Mouse (Mus musculus) myocyte (in vitro differentiated cells): Measurements from ENCODE around the gene Tmem89. TPM values are rescaled to one million over a fixed set of nuclear protein-coding genes. Genes with fewer than 3 reads are reported as not detected.
A peak's percentile ranks its signal among the peaks of the same experiment; 100 is the strongest.

Source experiments
- H3K27me3 ChIP-seq: one replicate; pipeline ENCODE4 v1.6.1; 2011; ENCODE audit not compliant: control insufficient read depth, insufficient read depth, insufficient read length
- H3K36me3 ChIP-seq: one replicate; pipeline ENCODE4 v1.6.1; 2011; ENCODE audit not compliant: control insufficient read depth, insufficient read depth
- H3K4me2 ChIP-seq: one replicate; pipeline ENCODE4 v1.6.1; 2011; ENCODE audit warnings: low read depth, control low read depth
- H3K4me3 ChIP-seq: one replicate; pipeline ENCODE4 v1.5.1; 2011; ENCODE audit warnings: mild to moderate bottlenecking, control low read depth, moderate library complexity
- H3K79me2 ChIP-seq: one replicate; pipeline ENCODE4 v1.6.1; 2011; ENCODE audit not compliant: control insufficient read depth, insufficient read depth
- H3ac ChIP-seq: one replicate; pipeline ENCODE4 v1.6.1; 2011; ENCODE audit not compliant: control insufficient read depth, insufficient read length
- CEBPB ChIP-seq: IDR thresholded peaks from 2 replicates; pipeline ENCODE4 v1.6.1; 2011; ENCODE audit warnings: mild to moderate bottlenecking, moderate library complexity; ENCODE audit not compliant: poor library complexity, insufficient read depth, severe bottlenecking
- E2F4 ChIP-seq: IDR thresholded peaks from one replicate; pipeline ENCODE4 v1.6.1; 2011; ENCODE audit warnings: mild to moderate bottlenecking, control low read depth, moderate library complexity; ENCODE audit not compliant: insufficient read depth
- MAX ChIP-seq: IDR thresholded peaks from one replicate; pipeline ENCODE4 v1.6.1; 2011; ENCODE audit warnings: low read depth, mild to moderate bottlenecking, control low read depth
- MYOD1 ChIP-seq, 3 experiments: IDR thresholded peaks; one replicate each; pipeline ENCODE4 v1.6.1; 2011; ENCODE audit warnings: control low read depth in 2 of 3, low read depth in 2 of 3, mild to moderate bottlenecking in 2 of 3, moderate library complexity in 1 of 3; ENCODE audit not compliant: insufficient read length in 2 of 3, control insufficient read depth in 1 of 3
- MYOG ChIP-seq, 3 experiments: IDR thresholded peaks; one replicate each; pipeline ENCODE4 v1.6.1; 2011; ENCODE audit warnings: control low read depth in 2 of 3, low read depth in 2 of 3, mild to moderate bottlenecking in 2 of 3; ENCODE audit not compliant: insufficient read length in 2 of 3, control insufficient read depth in 1 of 3, insufficient read depth in 1 of 3
- POLR2A ChIP-seq: IDR thresholded peaks from one replicate; pipeline ENCODE4 v1.6.1; 2011; ENCODE audit warnings: low read depth, mild to moderate bottlenecking, control low read depth, moderate library complexity; ENCODE audit not compliant: insufficient read length
- POLR2AphosphoS2 ChIP-seq: IDR thresholded peaks from one replicate; pipeline ENCODE4 v1.6.1; 2011; ENCODE audit warnings: low read depth, control low read depth; ENCODE audit not compliant: insufficient read length
- REST ChIP-seq: IDR thresholded peaks from one replicate; pipeline ENCODE4 v1.6.1; 2011; ENCODE audit warnings: mild to moderate bottlenecking, control low read depth, moderate library complexity; ENCODE audit not compliant: insufficient read depth, insufficient read length
- SRF ChIP-seq: IDR thresholded peaks from one replicate; pipeline ENCODE4 v1.6.1; 2011; ENCODE audit warnings: low read depth; ENCODE audit not compliant: control insufficient read depth, insufficient read length
- TCF12 ChIP-seq: IDR thresholded peaks from one replicate; pipeline ENCODE4 v1.6.1; 2011; ENCODE audit warnings: mild to moderate bottlenecking, control low read depth; ENCODE audit not compliant: poor library complexity, insufficient read depth, severe bottlenecking
- TCF3 ChIP-seq: IDR thresholded peaks from one replicate; pipeline ENCODE4 v1.6.1; 2011; ENCODE audit warnings: low read depth, control low read depth; ENCODE audit not compliant: insufficient read length
- USF1 ChIP-seq: IDR thresholded peaks from one replicate; pipeline ENCODE4 v1.6.1; 2011; ENCODE audit warnings: low read depth, mild to moderate bottlenecking, control low read depth, moderate library complexity
- polyA plus RNA-seq: library from polyadenylated mRNA; unstranded; fragments of >200 nt; fragmentation: generic; extraction: Trizol; gene quantifications from one replicate; pipeline ENCODE4 v1.2.1, GENCODE M21; 2012; ENCODE audit warnings: missing spikeins

Tmem89 gene
- polyA plus RNA-seq, 1 experiment: not detected

DNA sequence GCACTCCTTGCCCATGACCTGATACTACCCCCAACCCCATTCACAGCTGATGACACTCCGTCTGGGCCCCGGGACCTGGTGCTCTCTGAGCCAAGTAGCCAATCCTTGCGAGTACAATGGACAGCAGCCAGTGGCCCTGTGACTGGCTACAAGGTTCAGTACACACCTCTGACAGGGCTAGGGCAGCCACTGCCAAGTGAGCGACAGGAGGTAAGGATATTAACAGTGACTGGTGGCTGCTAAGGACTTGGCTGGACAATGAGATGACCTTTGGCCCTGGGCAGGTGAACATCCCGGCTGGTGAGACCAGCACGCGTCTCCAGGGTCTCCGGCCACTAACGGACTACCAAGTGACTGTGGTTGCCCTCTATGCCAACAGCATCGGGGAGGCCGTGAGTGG lies 41.4 kb downstream of the Tmem89 start:
- no peak overlapping the region for H3K4me2 ChIP-seq
- H3K79me2 ChIP-seq: no peaks in the 10 kb centered on the region
- no peaks in the 10 kb centered on the region for H3K27me3 ChIP-seq
- no peak overlapping the region for H3K4me3 ChIP-seq
- no peaks in the 10 kb centered on the region for H3K36me3 ChIP-seq
- H3ac ChIP-seq: no peak overlapping the region
- TF ChIP-seq REST (no peak), MYOG (IDR thresholded peaks at IDR 0.05; ENCODE audit: control insufficient read depth in 1 of 3, insufficient read depth in 1 of 3, insufficient read length in 2 of 3, low read depth in 2 of 3) (no peak), CEBPB (no peak), TCF12 (no peak), MYOD1 (IDR thresholded peaks at IDR 0.05; ENCODE audit: control insufficient read depth in 1 of 3, insufficient read length in 2 of 3, low read depth in 2 of 3) (no peak), MAX (no peak), SRF (no peak), POLR2A (no peak), TCF3 (no peak), E2F4 (no peak), USF1 (no peak)

GRCm38 (mm10) chr9:108963577-108963976 lies 49.2 kb downstream of the Tmem89 start:
- Histone ChIP-seq H3K4me3 (no peak overlapping the region), H3ac (no peak overlapping the region), H3K36me3 (no peaks in the 10 kb centered on the region), H3K79me2 (no peaks in the 10 kb centered on the region), H3K4me2 (peak overlapping the region; percentile 0), H3K27me3 (no peaks in the 10 kb centered on the region)
- TF ChIP-seq MYOD1 (IDR thresholded peaks at IDR 0.05; ENCODE audit: control insufficient read depth in 1 of 3, insufficient read length in 2 of 3, low read depth in 2 of 3) (peak in 2 of 3 experiments; percentile 34 to 65), MYOG (IDR thresholded peaks at IDR 0.05; ENCODE audit: control insufficient read depth in 1 of 3, insufficient read depth in 1 of 3, insufficient read length in 2 of 3, low read depth in 2 of 3) (peak in 1 of 3 experiments; percentile 57), POLR2AphosphoS2 (no peak), USF1 (no peak), MAX (no peak), TCF3 (no peak), REST (no peak), TCF12 (no peak), E2F4 (no peak), CEBPB (no peak), POLR2A (no peak), SRF (no peak)

- no peaks in the 10 kb centered on the region for H3K79me2 ChIP-seq
- no peak for TF ChIP-seq CEBPB
- no peak for TF ChIP-seq MYOD1 (IDR thresholded peaks at IDR 0.05; ENCODE audit: control insufficient read depth in 1 of 3, insufficient read length in 2 of 3, low read depth in 2 of 3)
- no peak for TF ChIP-seq POLR2AphosphoS2
- no peak for TF ChIP-seq E2F4
- no peak for TF ChIP-seq USF1
- TF ChIP-seq MAX: no peak
- TF ChIP-seq REST: no peak
- no peak for TF ChIP-seq SRF
- TF ChIP-seq TCF12: no peak
- no peak for TF ChIP-seq MYOG (IDR thresholded peaks at IDR 0.05; ENCODE audit: control insufficient read depth in 1 of 3, insufficient read depth in 1 of 3, insufficient read length in 2 of 3, low read depth in 2 of 3)
- TF ChIP-seq TCF3: no peak
- no peak for TF ChIP-seq POLR2A
- no peak overlapping the region for H3K4me3 ChIP-seq
- no peaks in the 10 kb centered on the region for H3K36me3 ChIP-seq
- H3ac ChIP-seq: no peak overlapping the region
- H3K4me2 ChIP-seq: no peak overlapping the region
- no peaks in the 10 kb centered on the region for H3K27me3 ChIP-seq
Measured at GRCm38 (mm10) chr9:108964338-108964737, 49.9 kb downstream of the Tmem89 start.

Other genes starting within 250 kb of the Tmem89 start
- 21.5 TPM for gene Prkar2a, start 225.3 kb upstream of the Tmem89 start, polyA plus RNA-seq
- 45.5 TPM for gene Ip6k2, start 130.8 kb upstream of the Tmem89 start, polyA plus RNA-seq
- gene Nckipsd, start 106.3 kb upstream of the Tmem89 start, polyA plus RNA-seq: 5.9 TPM
- 0.65 TPM for gene Celsr3, start 88.3 kb upstream of the Tmem89 start, polyA plus RNA-seq
- gene Slc26a6, start 61.3 kb upstream of the Tmem89 start, polyA plus RNA-seq: 18.8 TPM
- gene Uqcrc1, start 22.0 kb downstream of the Tmem89 start, polyA plus RNA-seq: 468 TPM
- 8.4 TPM for gene Col7a1, start 39.0 kb downstream of the Tmem89 start, polyA plus RNA-seq
- gene Ucn2, start 71.4 kb downstream of the Tmem89 start, polyA plus RNA-seq: 0.17 TPM
- gene Pfkfb4, start 77.2 kb downstream of the Tmem89 start, polyA plus RNA-seq: 4.4 TPM
- gene Shisa5, start 123.9 kb downstream of the Tmem89 start, polyA plus RNA-seq: 82.8 TPM
- 10.0 TPM for gene Trex1, start 145.1 kb downstream of the Tmem89 start, polyA plus RNA-seq
- 9.6 TPM for gene Atrip, start 159.5 kb downstream of the Tmem89 start, polyA plus RNA-seq
- gene Ccdc51, start 167.9 kb downstream of the Tmem89 start, polyA plus RNA-seq: 13.8 TPM
- gene Tma7, start 168.0 kb downstream of the Tmem89 start, polyA plus RNA-seq: 271 TPM
- gene Plxnb1, start 180.8 kb downstream of the Tmem89 start, polyA plus RNA-seq: 6.1 TPM
- gene Fbxw21, start 247.4 kb downstream of the Tmem89 start, polyA plus RNA-seq: not detected